Mouse (Mus musculus) activated CD4-positive, CD25-positive, alpha-beta regulatory T cell (primary cell): ENCODE measurements around the gene Cry2. TPM values are rescaled to one million over a fixed set of nuclear protein-coding genes. Genes with fewer than 3 reads are reported as not detected.

ENCODE experiments used
- polyA plus RNA-seq, 2 experiments: library from polyadenylated mRNA; unstranded; fragments of 100-300 nt; shearing (Covaris generic); gene quantifications; one replicate each; pipeline ENCODE4 v1.2.1; 2017

Cry2 gene
- polyA plus RNA-seq: 10 to 100 TPM in 1 of 2 experiments, 1 to 10 TPM in 1; 9.5 to 11.8 TPM

GRCm38 (mm10) chr2:92433578-92434374 is at the start of gene Cry2:
Gene Cry2 (minus strand): TSS chr2:92434043.

GRCm38 (mm10) chr2:92459921-92460707 is 26.3 kb upstream of the Cry2 start, which contains the start of gene Slc35c1:
Gene Slc35c1 (minus strand): TSS chr2:92460538.

GRCm38 (mm10) chr2:92401091-92401561 is 32.7 kb downstream of the Cry2 start, which contains the start of gene Mapk8ip1:
Gene Mapk8ip1 (minus strand): TSS chr2:92401263.

DNA sequence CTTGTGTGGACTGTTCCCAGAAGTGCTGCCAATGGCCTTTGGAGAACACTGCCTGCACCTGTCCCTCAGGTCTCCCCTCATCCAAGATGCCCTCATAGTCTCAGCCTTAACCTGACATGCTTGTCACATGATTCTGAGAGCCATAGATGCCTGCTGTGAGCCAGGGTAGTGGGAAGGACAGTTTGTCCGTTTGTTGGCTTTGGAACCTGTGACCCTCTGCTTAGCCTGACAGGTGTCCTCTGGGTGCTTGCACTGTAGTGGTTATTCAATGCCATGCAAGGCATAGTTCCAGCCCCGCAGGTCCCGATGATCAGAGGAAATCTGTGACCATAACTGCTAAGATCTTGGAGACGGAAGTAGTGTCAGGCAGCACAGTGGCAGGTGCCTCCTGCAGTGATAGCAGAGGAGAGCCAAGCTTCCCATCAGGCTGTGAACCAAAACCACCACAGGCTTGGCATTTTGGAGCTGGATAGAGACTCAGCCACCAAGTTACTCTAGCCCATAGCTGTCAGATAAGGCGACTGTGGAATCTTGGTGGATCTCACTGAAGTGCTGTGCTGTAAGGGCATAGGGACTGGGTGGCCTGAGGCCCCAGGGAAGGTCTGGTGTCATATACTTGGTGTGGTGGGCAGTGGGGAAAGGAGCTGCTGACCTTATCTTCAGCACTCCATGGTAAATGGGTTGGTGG is 51.8 kb downstream of the Cry2 start, which contains the start of gene 1700029I15Rik:
Gene 1700029I15Rik, plus strand, starts transcription at position 638 of the 688 bp plus-strand sequence.

GRCm38 (mm10) chr2:92374514-92374913 is 59.3 kb downstream of the Cry2 start, which contains the start of the genes Pex16 and Large2:
Gene Pex16 (plus strand): TSS chr2:92374676.
Gene Large2 (minus strand): TSS chr2:92374869.

Other genes with a start within 250 kb of the Cry2 start
- gene Pex16, start 59.4 kb downstream of the Cry2 start, polyA plus RNA-seq: 10 to 100 TPM; 47.1 to 48.5 TPM
- gene Large2, start 59.2 kb downstream of the Cry2 start, polyA plus RNA-seq: 1 to 10 TPM; 1.1 to 1.8 TPM
- 1 to 10 TPM; 2.2 to 3.5 TPM for gene 1700029I15Rik, start 51.5 kb downstream of the Cry2 start, polyA plus RNA-seq
- gene Mapk8ip1, start 32.8 kb downstream of the Cry2 start, polyA plus RNA-seq: 1 to 10 TPM in 1 of 2 experiments, under 1 TPM in 1; 0.92 to 1.2 TPM
- gene Slc35c1, start 26.5 kb upstream of the Cry2 start, polyA plus RNA-seq: 10 to 100 TPM; 49.9 to 84.6 TPM
- under 1 TPM in 1 of 2 experiments, not detected in 1; 0.77 TPM for gene Chst1, start 165.7 kb upstream of the Cry2 start, polyA plus RNA-seq